7 mouse cellular contexts compared by ENCODE assay signal in genomic region chr10:39645789-39646628, GRCm38 (mm10). TPM values are rescaled to one million over a fixed set of nuclear protein-coding genes. Genes with fewer than 3 reads are reported as not detected.
DNase-seq lines count a peak whose midpoint lies in the region; ATAC-seq and TF ChIP-seq lines count a peak whose summit lies in the region.

No protein-coding gene starts in this region.

- intact Hi-C loops in left cerebral cortex, adult 2 months (cut with DNase I) = no loop called here

- H3K27me3 ChIP-seq in liver, adult 2 months (ENCODE audit: control insufficient read depth, insufficient read depth, low read length) = no peaks in the 10 kb centered on the region
- no peaks in the 10 kb centered on the region for H3K27me3 ChIP-seq in liver, postnatal 0 days (ENCODE audit: insufficient read depth, low read length)
- H3K27me3 ChIP-seq in embryonic facial prominence, embryonic 15.5 days = no peaks in the 10 kb centered on the region
- no peaks in the 10 kb centered on the region for H3K27me3 ChIP-seq in hindbrain, embryonic 11.5 days (ENCODE audit: control insufficient read depth, insufficient read depth, low read length)
- H3K27me3 ChIP-seq in midbrain, embryonic 16.5 days (ENCODE audit: control insufficient read depth, insufficient read depth, low read depth, low read length) = no peaks in the 10 kb centered on the region

- no peak overlapping the region for H3K4me2 ChIP-seq in liver, postnatal 0 days (ENCODE audit: low read depth, low read length)
- no peak overlapping the region for H3K4me2 ChIP-seq in embryonic facial prominence, embryonic 15.5 days (replicated peaks)
- H3K4me2 ChIP-seq in hindbrain, embryonic 11.5 days (replicated peaks; ENCODE audit: low read depth, low read length) = no peak overlapping the region
- H3K4me2 ChIP-seq in midbrain, embryonic 16.5 days (ENCODE audit: low read length) = no peak overlapping the region

- no peak for TF ChIP-seq POLR2A in liver, adult 2 months (IDR thresholded peaks at IDR 0.05; ENCODE audit: extremely low read depth, insufficient read depth, low read length)

- no peak for TF ChIP-seq EP300 in liver, postnatal 0 days (IDR thresholded peaks at IDR 0.05; ENCODE audit: low read depth)

- DNase-seq in liver, adult 2 months (ENCODE audit: extremely low read depth, low read depth, low spot score) = no peak
- no peak for DNase-seq in liver, postnatal 0 days
- no peak for DNase-seq in hindbrain, embryonic 11.5 days (ENCODE audit: low spot score)
- DNase-seq in left cerebral cortex, adult 2 months (ENCODE audit: extremely low spot score in 1 of 2, low spot score in 2 of 2) = no peak
- DNase-seq in urinary bladder, postnatal 36 days (ENCODE audit: low spot score in 2 of 2) = no peak

- WGBS in liver, adult 2 months = 62% methylated on average over 6 of the region's 6 CpGs
- whole genome bisulfite sequencing in liver, postnatal 0 days (ENCODE audit: insufficient replicate concordance) = 37% methylated on average over 6 of the region's 6 CpGs
- WGBS in embryonic facial prominence, embryonic 15.5 days = 27% methylated on average over 6 of the region's 6 CpGs
- WGBS in hindbrain, embryonic 11.5 days = 57% methylated on average over 6 of the region's 6 CpGs
- 52% methylated on average over 6 of the region's 6 CpGs for WGBS in midbrain, embryonic 16.5 days

- no peak overlapping the region for H3K9ac ChIP-seq in liver, adult 2 months (ENCODE audit: low read depth, low read length)
- H3K9ac ChIP-seq in liver, postnatal 0 days (replicated peaks) = no peak overlapping the region
- no peak overlapping the region for H3K9ac ChIP-seq in embryonic facial prominence, embryonic 15.5 days
- no peak overlapping the region for H3K9ac ChIP-seq in hindbrain, embryonic 11.5 days (ENCODE audit: low read depth, low read length)
- peak overlapping the region; percentile 32; the same call in 1 of the 2 replicates for H3K9ac ChIP-seq in midbrain, embryonic 16.5 days (ENCODE audit: low read depth, low read length)

- ATAC-seq in liver, postnatal 0 days = no peak
- ATAC-seq in embryonic facial prominence, embryonic 15.5 days (ENCODE audit: insufficient number of reproducible peaks, low FRiP score, low TSS enrichment, low read depth) = no peak
- ATAC-seq in hindbrain, embryonic 11.5 days (ENCODE audit: low FRiP score) = no peak; the same call in 1 of the 2 replicates
- peak; percentile 78 for ATAC-seq in midbrain, embryonic 16.5 days

- 0 out of 2 replicates have a peak overlapping the region, but pooled peaks have one; percentile 5 for H3K27ac ChIP-seq in liver, adult 2 months (replicated peaks; ENCODE audit: insufficient read depth, low read depth, low read length)
- no peak overlapping the region for H3K27ac ChIP-seq in liver, postnatal 0 days (ENCODE audit: low read depth)
- peak overlapping the region; percentile 53; the same call in 1 of the 2 replicates for H3K27ac ChIP-seq in embryonic facial prominence, embryonic 15.5 days (replicated peaks)
- H3K27ac ChIP-seq in hindbrain, embryonic 11.5 days (ENCODE audit: low read depth, low read length) = peak overlapping the region; percentile 14; the same call in 1 of the 2 replicates
- H3K27ac ChIP-seq in midbrain, embryonic 16.5 days (ENCODE audit: low read length) = peak overlapping the region; percentile 65
- no peak overlapping the region for H3K27ac ChIP-seq in left cerebral cortex, adult 2 months

- no peak overlapping the region for H3K4me3 ChIP-seq in liver, adult 2 months (ENCODE audit: insufficient read depth, low read depth, low read length)
- no peak overlapping the region for H3K4me3 ChIP-seq in liver, postnatal 0 days (ENCODE audit: low read depth, low read length)
- H3K4me3 ChIP-seq in embryonic facial prominence, embryonic 15.5 days (replicated peaks) = no peak overlapping the region
- no peak overlapping the region for H3K4me3 ChIP-seq in hindbrain, embryonic 11.5 days (ENCODE audit: low read depth, low read length)
- no peak overlapping the region for H3K4me3 ChIP-seq in midbrain, embryonic 16.5 days (ENCODE audit: low read depth, low read length)
- H3K4me3 ChIP-seq in left cerebral cortex, adult 2 months = no peak overlapping the region

- TF ChIP-seq CTCF in liver, adult 2 months (IDR thresholded peaks at IDR 0.05; ENCODE audit: low read depth, low read length) = no peak
- no peak for TF ChIP-seq CTCF in liver, postnatal 0 days (IDR thresholded peaks at IDR 0.05; ENCODE audit: low read depth)
- TF ChIP-seq CTCF in left cerebral cortex, adult 2 months (IDR thresholded peaks at IDR 0.05) = no peak

- no peaks in the 10 kb centered on the region for H3K79me2 ChIP-seq in liver, adult 2 months (ENCODE audit: control insufficient read depth, insufficient read depth, low read length)

- H3K4me1 ChIP-seq in liver, adult 2 months (ENCODE audit: control insufficient read depth, insufficient read depth, low read length) = no peaks in the 10 kb centered on the region; the same call in 1 of the 2 replicates
- H3K4me1 ChIP-seq in liver, postnatal 0 days (ENCODE audit: insufficient read depth) = peaks cover 11% of the 10 kb centered on the region; the same call in 1 of the 2 replicates
- H3K4me1 ChIP-seq in embryonic facial prominence, embryonic 15.5 days = peaks cover 18% of the 10 kb centered on the region
- peaks cover 5% of the 10 kb centered on the region for H3K4me1 ChIP-seq in hindbrain, embryonic 11.5 days (replicated peaks; ENCODE audit: control insufficient read depth, insufficient read depth, low read length)
- peaks cover 13% of the 10 kb centered on the region for H3K4me1 ChIP-seq in midbrain, embryonic 16.5 days (ENCODE audit: control insufficient read depth, insufficient read depth, low read length)

- no peaks in the 10 kb centered on the region for H3K9me3 ChIP-seq in liver, postnatal 0 days (ENCODE audit: low read length)
- no peaks in the 10 kb centered on the region for H3K9me3 ChIP-seq in embryonic facial prominence, embryonic 15.5 days (replicated peaks)
- no peaks in the 10 kb centered on the region for H3K9me3 ChIP-seq in hindbrain, embryonic 11.5 days (ENCODE audit: control insufficient read depth, low read length)
- H3K9me3 ChIP-seq in midbrain, embryonic 16.5 days (replicated peaks; ENCODE audit: control insufficient read depth, low read length, poor library complexity, severe bottlenecking) = no peaks in the 10 kb centered on the region

- peaks cover 17% of the 10 kb centered on the region for H3K36me3 ChIP-seq in liver, adult 2 months (ENCODE audit: control insufficient read depth, insufficient read depth, low read length)
- H3K36me3 ChIP-seq in liver, postnatal 0 days (replicated peaks; ENCODE audit: insufficient read depth, low read length) = peaks cover 5% of the 10 kb centered on the region; the same call in 1 of the 2 replicates
- H3K36me3 ChIP-seq in embryonic facial prominence, embryonic 15.5 days = peaks cover 17% of the 10 kb centered on the region
- no peaks in the 10 kb centered on the region for H3K36me3 ChIP-seq in hindbrain, embryonic 11.5 days (ENCODE audit: control insufficient read depth, insufficient read depth, low read length)
- H3K36me3 ChIP-seq in midbrain, embryonic 16.5 days (ENCODE audit: control insufficient read depth, insufficient read depth, low read length) = no peaks in the 10 kb centered on the region

RNA-seq across cellular contexts. Expression of gene Traf3ip2, which starts 33.3 kb away (rescaled TPM):
- 0.74 and 1.8 TPM in 2 replicates for total RNA-seq in liver, adult 2 months (2014; rRNA removed)
- 3.4 and 4.4 TPM in 2 replicates for polyA plus RNA-seq in liver, adult 2 months (2012; rRNA removed)
- 2.3 TPM in 2 replicates for polyA plus RNA-seq in liver, postnatal 0 days (2015; fragmentation: Nextera tagmentation; extraction: Ambion mirVana)
- 22.2 and 22.3 TPM in 2 replicates for polyA plus RNA-seq in embryonic facial prominence, embryonic 15.5 days (2015; fragmentation: Nextera tagmentation; extraction: Ambion mirVana)
- 5.6 and 7.2 TPM in 2 replicates for polyA plus RNA-seq in hindbrain, embryonic 11.5 days (2014; fragmentation: Nextera tagmentation; extraction: Ambion mirVana)
- 5.2 and 6.7 TPM in 2 replicates for polyA plus RNA-seq in midbrain, embryonic 16.5 days (2015; fragmentation: Nextera tagmentation; extraction: Ambion mirVana)
- total RNA-seq in left cerebral cortex, adult 2 months (2021) = under 1 TPM; 0.61 to 0.82 TPM

Comparison
In these comparisons a context has a peak if more than half of its experiments do, and no peak if none do; other contexts are left out.
1. H3K27ac ChIP-seq: peak in liver, adult 2 months (single experiment), embryonic facial prominence, embryonic 15.5 days (single experiment), hindbrain, embryonic 11.5 days (single experiment) and midbrain, embryonic 16.5 days (single experiment); none in liver, postnatal 0 days (single experiment) and left cerebral cortex, adult 2 months (single experiment).